Mouse (Mus musculus) lung, postnatal 0 days (tissue): ENCODE results near the gene Carmil3. TPM values are rescaled to one million over a fixed set of nuclear protein-coding genes. Genes with fewer than 3 reads are reported as not detected.

ENCODE experiments used
- ATAC-seq: fragments of 200-750 bp; cut with Nextera tagmentation; 2 replicates; pipeline ENCODE4 v1.8.0; 2017; ENCODE audit warnings: moderate library complexity
- DNase-seq: peaks from one replicate; pipeline ENCODE4 v3.0.0-alpha.2; 2016; ENCODE audit warnings: low spot score
- H3K27ac ChIP-seq: fragments of 300-500 bp; sonication (generic); 2 replicates; pipeline ENCODE4 v1.5.1; 2014; ENCODE audit warnings: antibody characterized with exemption, mild to moderate bottlenecking, low read length, mixed read lengths
- H3K27me3 ChIP-seq: fragments of 300-500 bp; sonication (generic); replicated peaks from 2 replicates; pipeline ENCODE4 v1.6.1; 2014; ENCODE audit warnings: low read length, mixed read lengths; ENCODE audit not compliant: insufficient read depth
- H3K36me3 ChIP-seq: fragments of 300-500 bp; sonication (generic); 2 replicates; pipeline ENCODE4 v1.6.1; 2014; ENCODE audit warnings: low read length, mixed read lengths; ENCODE audit not compliant: insufficient read depth
- H3K4me1 ChIP-seq: fragments of 300-500 bp; sonication (generic); 2 replicates; pipeline ENCODE4 v1.6.1; 2014; ENCODE audit warnings: antibody characterized with exemption, low read depth, low read length, mixed read lengths; ENCODE audit not compliant: insufficient read depth
- H3K4me2 ChIP-seq: fragments of 300-500 bp; sonication (generic); replicated peaks from 2 replicates; pipeline ENCODE4 v1.6.1; 2014; ENCODE audit warnings: low read depth, mild to moderate bottlenecking, low read length, moderate library complexity, mixed read lengths
- H3K4me3 ChIP-seq: fragments of 300-500 bp; sonication (generic); 2 replicates; pipeline ENCODE4 v1.5.1; 2014; ENCODE audit warnings: low read depth, low read length
- H3K9ac ChIP-seq: fragments of 300-500 bp; sonication (generic); replicated peaks from 2 replicates; pipeline ENCODE4 v1.6.1; 2014; ENCODE audit warnings: low read depth, mild to moderate bottlenecking
- H3K9me3 ChIP-seq: fragments of 300-500 bp; sonication (generic); 2 replicates; pipeline ENCODE4 v1.6.1; 2016; ENCODE audit warnings: low read length, mixed read lengths
- CTCF ChIP-seq: IDR thresholded peaks from 2 replicates; pipeline ENCODE4 v1.5.1; 2016; ENCODE audit warnings: antibody characterized with exemption, mild to moderate bottlenecking
- EP300 ChIP-seq: IDR thresholded peaks from 2 replicates; pipeline ENCODE4 v1.6.1; 2016; ENCODE audit warnings: antibody characterized with exemption, mild to moderate bottlenecking, control low read depth
- WGBS: fragments of 180-500 bp; shearing (Covaris S2); extraction: QIAGEN DNeasy Blood & Tissue Kit; methylation state at CpG from one replicate; pipeline ENCODE4 v1.1.7; 2014; 5-methylcytosine and 5-hydroxymethylcytosine counted together
- polyA plus RNA-seq: library from polyadenylated mRNA; unstranded; fragments of >200 nt; fragmentation: Nextera tagmentation; extraction: Ambion mirVana; gene quantifications from 2 replicates; pipeline ENCODE4 v1.2.1, GENCODE M21; 2015

The Carmil3 gene
- polyA plus RNA-seq, 1 experiment from 2014 or later, result 0.23 TPM

DNA sequence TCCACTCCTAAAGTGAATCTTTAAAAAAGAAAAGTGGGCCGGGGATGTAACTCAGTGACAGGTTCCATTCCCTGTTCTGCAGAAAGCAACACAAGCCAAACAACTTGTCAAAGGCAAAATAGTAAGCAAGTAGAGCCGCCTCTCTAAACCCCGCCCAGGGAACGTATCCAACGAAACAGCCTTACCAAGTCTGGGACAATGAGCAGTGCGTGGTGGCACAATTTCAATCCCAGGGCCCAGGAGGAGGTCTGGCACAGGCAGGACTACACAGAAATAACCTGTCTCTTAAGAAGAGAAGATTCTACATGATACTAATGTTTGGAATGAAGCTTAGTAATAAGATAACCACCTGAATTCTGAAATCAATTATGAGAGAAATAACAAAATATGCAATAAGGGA, 59.7 kb downstream of the Carmil3 start:
- no peak overlapping the region for H3K4me2 ChIP-seq
- DNase-seq, result no peak
- no peaks in the 10 kb centered on the region for H3K27me3 ChIP-seq
- no peaks in the 10 kb centered on the region for H3K4me1 ChIP-seq
- no peak for ATAC-seq
- peaks cover 27% of the 10 kb centered on the region; the same call in 1 of the 2 replicates for H3K36me3 ChIP-seq
- TF ChIP-seq CTCF (no peak), EP300 (no peak)
- H3K4me3 ChIP-seq, result no peak overlapping the region
- no peaks in the 10 kb centered on the region for H3K9me3 ChIP-seq
- H3K9ac ChIP-seq, result no peak overlapping the region
- no peak overlapping the region for H3K27ac ChIP-seq
- WGBS, result 84% methylated on average over 6 of the region's 6 CpGs

DNA sequence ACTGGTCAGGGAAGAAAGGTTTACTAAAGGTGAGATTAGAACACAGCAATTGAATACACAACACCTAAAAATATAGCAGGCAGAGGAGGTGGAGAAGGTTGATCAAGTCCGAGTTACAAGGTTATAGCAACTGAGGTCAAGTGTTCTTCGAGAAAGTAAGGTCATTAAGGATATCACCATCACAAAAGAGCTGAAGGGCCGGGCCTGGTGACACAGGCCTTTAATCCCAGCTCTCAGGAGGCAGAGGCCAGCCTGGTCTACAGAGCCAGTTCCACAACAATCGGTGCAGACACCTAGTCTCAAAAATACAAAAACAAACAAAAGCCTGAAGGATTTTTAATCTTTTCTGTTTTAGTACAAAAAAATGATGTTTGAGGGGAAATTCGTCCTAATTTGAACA, 60.9 kb downstream of the Carmil3 start:
- no peaks in the 10 kb centered on the region for H3K4me1 ChIP-seq
- H3K4me3 ChIP-seq, result no peak overlapping the region
- no peaks in the 10 kb centered on the region for H3K27me3 ChIP-seq
- 63% methylated on average over 5 of the region's 5 CpGs for WGBS
- no peaks in the 10 kb centered on the region for H3K9me3 ChIP-seq
- H3K36me3 ChIP-seq, result peaks cover 23% of the 10 kb centered on the region; the same call in 1 of the 2 replicates
- TF ChIP-seq CTCF (no peak), EP300 (no peak)
- no peak overlapping the region for H3K4me2 ChIP-seq
- ATAC-seq (no peak), DNase-seq (no peak)
- no peak overlapping the region for H3K9ac ChIP-seq
- no peak overlapping the region for H3K27ac ChIP-seq

DNA sequence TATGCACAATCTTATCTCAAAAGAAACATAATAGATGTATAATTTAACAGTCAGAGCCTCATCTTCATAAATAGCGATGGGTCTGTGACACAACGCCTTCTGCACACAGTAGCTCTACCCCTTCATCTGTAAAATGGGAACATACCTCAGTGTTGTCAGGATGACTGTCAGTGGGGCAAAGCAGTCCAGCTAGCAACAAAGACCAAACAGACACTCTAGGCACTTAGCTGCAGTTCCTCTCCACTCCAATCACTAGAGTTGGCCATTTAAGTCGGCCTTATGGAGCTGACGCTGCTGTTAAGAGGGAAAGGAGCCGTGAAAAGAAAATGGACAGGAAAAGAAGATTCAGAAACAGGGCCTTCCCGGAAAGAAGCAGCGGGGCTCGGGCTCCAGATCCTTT, 61.3 kb downstream of the Carmil3 start:
- no peak overlapping the region for H3K9ac ChIP-seq
- no peak overlapping the region for H3K4me3 ChIP-seq
- TF ChIP-seq EP300 (no peak), CTCF (no peak)
- no peaks in the 10 kb centered on the region for H3K9me3 ChIP-seq
- peaks cover 23% of the 10 kb centered on the region; the same call in 1 of the 2 replicates for H3K36me3 ChIP-seq
- DNase-seq (no peak), ATAC-seq (no peak)
- no peaks in the 10 kb centered on the region for H3K27me3 ChIP-seq
- H3K4me1 ChIP-seq, result no peaks in the 10 kb centered on the region
- H3K4me2 ChIP-seq, result no peak overlapping the region
- 87% methylated on average over 8 of the region's 8 CpGs for WGBS
- no peak overlapping the region for H3K27ac ChIP-seq

DNA sequence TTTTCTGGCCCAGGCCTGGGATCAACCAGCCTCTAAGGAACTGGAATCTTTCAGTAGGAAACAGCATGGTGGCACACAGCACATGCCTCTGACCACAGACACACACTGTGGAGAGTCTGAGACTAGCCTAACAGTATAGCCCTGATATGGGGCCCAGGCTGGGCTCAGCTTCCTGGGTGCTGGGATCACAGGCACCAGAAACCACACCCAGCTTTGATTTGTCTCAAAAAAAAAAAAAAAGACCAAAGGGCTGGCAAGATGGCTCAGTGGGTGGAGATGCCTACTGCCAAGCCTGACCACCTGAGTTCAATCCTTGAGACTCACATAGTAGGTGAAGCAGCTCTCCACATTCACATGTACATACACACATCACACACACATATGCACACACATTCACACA, 64.2 kb downstream of the Carmil3 start:
- Histone ChIP-seq H3K36me3 (0 out of 2 replicates have a peak, but pooled peaks cover 3% of the 10 kb centered on the region), H3K4me2 (no peak overlapping the region), H3K9me3 (no peaks in the 10 kb centered on the region), H3K27me3 (no peaks in the 10 kb centered on the region), H3K4me1 (no peaks in the 10 kb centered on the region), H3K9ac (no peak overlapping the region), H3K4me3 (no peak overlapping the region), H3K27ac (no peak overlapping the region)
- no peak for TF ChIP-seq CTCF
- no peak for TF ChIP-seq EP300
- ATAC-seq, result no peak
- no peak for DNase-seq

DNA sequence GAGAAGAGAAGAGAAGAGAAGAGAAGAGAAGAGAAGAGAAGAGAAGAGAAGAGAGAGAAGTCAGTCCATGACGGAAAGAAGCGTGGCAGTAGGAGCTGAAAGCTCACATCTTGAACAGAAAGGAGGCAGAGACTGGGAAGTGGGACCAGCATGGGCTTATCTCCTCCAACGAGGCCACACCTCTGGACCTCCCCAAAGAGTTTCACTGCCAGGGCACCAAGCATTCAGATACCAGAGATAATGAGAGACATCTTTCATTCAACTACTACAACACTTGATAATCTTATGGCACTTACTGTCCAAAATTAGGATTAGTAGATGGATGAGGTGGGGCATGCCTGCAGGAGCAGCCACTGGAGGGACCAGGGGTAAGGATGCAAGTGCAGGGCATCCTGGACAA, 65.3 kb downstream of the Carmil3 start:
- TF ChIP-seq EP300 (no peak), CTCF (no peak)
- no peak for DNase-seq
- H3K9ac ChIP-seq, result no peak overlapping the region
- ATAC-seq, result no peak
- no peaks in the 10 kb centered on the region for H3K9me3 ChIP-seq
- no peak overlapping the region for H3K27ac ChIP-seq
- no peaks in the 10 kb centered on the region for H3K36me3 ChIP-seq
- H3K27me3 ChIP-seq, result no peaks in the 10 kb centered on the region
- H3K4me2 ChIP-seq, result no peak overlapping the region
- no peaks in the 10 kb centered on the region for H3K4me1 ChIP-seq
- no peak overlapping the region for H3K4me3 ChIP-seq
- 67% methylated on average over 3 of the region's 3 CpGs for WGBS

DNA sequence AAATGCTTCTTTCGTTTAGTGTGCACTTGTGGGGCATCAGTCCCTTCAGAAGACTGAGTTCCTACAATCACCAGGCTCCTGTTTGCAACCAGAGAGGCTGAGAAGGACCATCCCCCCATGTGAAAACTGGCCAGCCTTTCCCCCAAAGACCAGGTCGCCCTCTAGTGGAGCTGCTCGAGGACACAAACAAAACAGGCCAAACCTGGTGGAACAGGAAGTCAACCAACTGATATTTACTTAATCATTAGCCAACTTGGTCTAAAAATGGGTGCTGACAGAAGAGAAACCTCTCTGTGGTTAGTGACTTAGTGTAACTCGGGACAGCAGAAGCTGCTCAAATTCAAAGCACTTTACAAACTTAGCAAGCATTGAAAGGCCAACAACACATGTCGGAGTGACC, 66.6 kb downstream of the Carmil3 start:
- peak overlapping the region; percentile 58 for H3K27ac ChIP-seq
- TF ChIP-seq EP300 (peak; percentile 55), CTCF (peak; percentile 96)
- no peak for ATAC-seq
- H3K4me1 ChIP-seq, result peaks cover 7% of the 10 kb centered on the region; the same call in 1 of the 2 replicates
- H3K36me3 ChIP-seq, result no peaks in the 10 kb centered on the region
- 20% methylated on average over 5 of the region's 5 CpGs for WGBS
- no peaks in the 10 kb centered on the region for H3K9me3 ChIP-seq
- H3K4me2 ChIP-seq, result no peak overlapping the region
- no peak overlapping the region for H3K4me3 ChIP-seq
- peak; percentile 95 for DNase-seq
- H3K9ac ChIP-seq, result no peak overlapping the region
- H3K27me3 ChIP-seq, result no peaks in the 10 kb centered on the region

DNA sequence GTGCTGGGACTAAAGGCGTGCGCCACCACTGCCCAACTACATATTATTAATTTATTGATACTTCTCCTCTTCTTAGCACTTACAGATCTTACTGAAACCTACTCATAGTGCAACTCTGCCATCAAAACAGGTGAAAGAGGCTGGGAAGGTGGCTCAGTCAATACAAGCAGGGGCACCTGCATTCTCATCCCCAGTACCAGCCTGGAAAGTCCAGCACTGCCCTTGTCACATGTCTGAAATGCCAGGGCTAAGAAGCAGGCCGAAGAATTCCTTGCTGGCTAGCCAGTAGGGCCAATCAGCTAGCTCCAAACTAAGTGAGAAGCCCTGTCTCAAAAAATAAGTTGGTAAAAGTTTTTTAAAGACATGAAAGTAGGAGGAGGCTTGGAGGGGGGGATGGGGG, 67.1 kb downstream of the Carmil3 start:
- peak overlapping the region; percentile 58 for H3K27ac ChIP-seq
- no peak overlapping the region for H3K4me2 ChIP-seq
- no peak overlapping the region for H3K9ac ChIP-seq
- H3K4me3 ChIP-seq, result no peak overlapping the region
- 79% methylated on average over 3 of the region's 3 CpGs for WGBS
- no peak for TF ChIP-seq CTCF
- no peak for TF ChIP-seq EP300
- no peak for ATAC-seq
- no peaks in the 10 kb centered on the region for H3K9me3 ChIP-seq
- H3K4me1 ChIP-seq, result peaks cover 7% of the 10 kb centered on the region; the same call in 1 of the 2 replicates
- H3K36me3 ChIP-seq, result no peaks in the 10 kb centered on the region
- DNase-seq, result peak; percentile 21
- H3K27me3 ChIP-seq, result no peaks in the 10 kb centered on the region

Other genes with a start within 250 kb of the Carmil3 start
- 54.8 and 57.5 TPM in 2 replicates for gene Dhrs4, start 11.9 kb upstream of the Carmil3 start, polyA plus RNA-seq
- not detected in 2 replicates for gene Cpne6, start 19.8 kb downstream of the Carmil3 start, polyA plus RNA-seq
- not detected in 2 replicates for gene Nrl, start 34.3 kb downstream of the Carmil3 start, polyA plus RNA-seq
- gene Pck2, start 49.6 kb downstream of the Carmil3 start, polyA plus RNA-seq, result 37.4 and 37.6 TPM in 2 replicates
- gene Dcaf11, start 69.4 kb downstream of the Carmil3 start, polyA plus RNA-seq, result 93.4 and 95.3 TPM in 2 replicates
- 1.8 and 2.3 TPM in 2 replicates for gene A730061H03Rik, start 69.8 kb downstream of the Carmil3 start, polyA plus RNA-seq
- gene Fitm1, start 85.0 kb downstream of the Carmil3 start, polyA plus RNA-seq, result 1.3 and 1.5 TPM in 2 replicates
- gene Psme1, start 87.5 kb downstream of the Carmil3 start, polyA plus RNA-seq, result 215 and 219 TPM in 2 replicates
- 18.3 and 18.9 TPM in 2 replicates for gene Emc9, start 94.7 kb downstream of the Carmil3 start, polyA plus RNA-seq
- 308 and 312 TPM in 2 replicates for gene Psme2, start 100.5 kb downstream of the Carmil3 start, polyA plus RNA-seq
- gene Rnf31, start 101.1 kb downstream of the Carmil3 start, polyA plus RNA-seq, result 17.4 and 24.1 TPM in 2 replicates
- gene Irf9, start 112.9 kb downstream of the Carmil3 start, polyA plus RNA-seq, result 26.2 and 29.5 TPM in 2 replicates
- 4.4 and 4.7 TPM in 2 replicates for gene Rec8, start 127.4 kb downstream of the Carmil3 start, polyA plus RNA-seq
- gene Ipo4, start 145.3 kb downstream of the Carmil3 start, polyA plus RNA-seq, result 25.5 and 25.9 TPM in 2 replicates
- 1.2 and 2.0 TPM in 2 replicates for gene Gm49378, start 147.2 kb downstream of the Carmil3 start, polyA plus RNA-seq
- gene Tm9sf1, start 153.2 kb downstream of the Carmil3 start, polyA plus RNA-seq, result 84.3 and 91.1 TPM in 2 replicates
- gene Tssk4, start 159.5 kb downstream of the Carmil3 start, polyA plus RNA-seq, result 0.58 and 0.61 TPM in 2 replicates
- gene Mdp1, start 169.9 kb downstream of the Carmil3 start, polyA plus RNA-seq, result 46.2 and 47.6 TPM in 2 replicates
- gene Gmpr2, start 181.3 kb downstream of the Carmil3 start, polyA plus RNA-seq, result 34.0 and 38.6 TPM in 2 replicates
- 369 and 396 TPM in 2 replicates for gene Nedd8, start 181.5 kb downstream of the Carmil3 start, polyA plus RNA-seq
- gene Tinf2, start 191.2 kb downstream of the Carmil3 start, polyA plus RNA-seq, result 18.8 and 19.9 TPM in 2 replicates
- gene Tgm1, start 223.3 kb downstream of the Carmil3 start, polyA plus RNA-seq, result 14.2 and 20.6 TPM in 2 replicates
- gene Rabggta, start 231.6 kb downstream of the Carmil3 start, polyA plus RNA-seq, result 31.4 and 32.5 TPM in 2 replicates